Mouse (Mus musculus): Measurements from ENCODE around the gene Arid1b. TPM values are rescaled to one million over a fixed set of nuclear protein-coding genes. Genes with fewer than 3 reads are reported as not detected.

Gene Arid1b
- polyA plus RNA-seq, 1 experiment from 2014 or later, result 12.4 TPM

DNA sequence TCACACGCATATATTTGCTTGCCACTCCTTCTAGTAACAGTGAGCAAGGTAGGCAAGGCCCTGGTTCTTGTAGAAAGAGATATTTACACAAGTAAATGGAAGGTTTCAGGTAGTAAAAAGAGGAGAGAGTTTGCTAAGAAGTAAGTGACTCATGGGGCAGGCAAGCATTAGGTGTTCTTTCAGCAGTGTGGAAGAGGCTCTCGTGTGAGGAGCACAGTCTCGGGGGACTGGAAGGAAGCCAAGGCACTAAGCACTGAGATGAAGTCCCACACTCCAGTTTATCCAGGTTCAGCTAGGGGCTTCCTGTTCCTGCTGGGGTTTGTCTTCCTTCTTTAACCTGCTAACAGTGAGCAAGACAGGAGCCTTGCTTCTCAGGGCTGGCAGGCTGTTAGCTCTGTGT lies 203.6 kb downstream of the Arid1b start:
- Histone ChIP-seq H3K27me3 (replicated peaks; ENCODE audit: control insufficient read depth, insufficient read depth, low read length) (no peaks in the 10 kb centered on the region), H3K4me1 (ENCODE audit: control insufficient read depth, insufficient read depth, low read length) (peaks cover 15% of the 10 kb centered on the region), H3K36me3 (ENCODE audit: control insufficient read depth, insufficient read depth, low read length) (no peaks in the 10 kb centered on the region), H3K9ac (ENCODE audit: low read depth, low read length) (no peak overlapping the region), H3K9me3 (ENCODE audit: control insufficient read depth, low read length) (no peaks in the 10 kb centered on the region), H3K4me3 (ENCODE audit: low read depth, low read length) (no peak overlapping the region), H3K27ac (replicated peaks; ENCODE audit: low read depth, low read length) (no peak overlapping the region), H3K4me2 (ENCODE audit: low read depth, low read length) (no peak overlapping the region)
- DNase-seq (ENCODE audit: low spot score), result no peak
- ATAC-seq (ENCODE audit: low read depth), result no peak
- 64% methylated on average over 3 of the region's 3 CpGs for WGBS

- H3K27ac ChIP-seq (replicated peaks; ENCODE audit: low read depth, low read length), result no peak overlapping the region
Observed at GRCm38 (mm10) chr17:5198252-5198651, 204.1 kb downstream of the Arid1b start.

DNA sequence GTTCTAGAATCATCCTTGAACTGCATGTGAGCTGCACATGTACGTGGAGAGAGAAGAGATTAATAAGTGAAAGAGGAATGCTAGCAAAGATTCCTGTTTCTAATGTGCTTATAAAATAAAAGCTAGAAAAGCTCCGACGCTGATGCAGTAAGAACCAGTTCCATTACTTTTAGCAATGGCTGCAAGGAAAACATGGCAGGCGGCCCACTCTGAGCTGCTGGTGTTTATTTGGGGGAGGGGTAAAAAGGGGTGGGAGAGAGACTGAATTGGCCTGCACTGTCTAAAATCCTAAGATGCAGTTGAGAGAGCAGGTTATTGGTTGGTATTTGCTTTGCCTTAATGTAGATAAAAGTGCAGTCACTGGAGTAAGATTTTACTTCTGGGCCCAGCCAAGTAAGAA lies 204.7 kb downstream of the Arid1b start:
- H3K9me3 ChIP-seq (ENCODE audit: control insufficient read depth, low read length), result no peaks in the 10 kb centered on the region
- no peak for DNase-seq (ENCODE audit: low spot score)
- no peaks in the 10 kb centered on the region for H3K36me3 ChIP-seq (ENCODE audit: control insufficient read depth, insufficient read depth, low read length)
- no peaks in the 10 kb centered on the region for H3K27me3 ChIP-seq (replicated peaks; ENCODE audit: control insufficient read depth, insufficient read depth, low read length)
- no peak overlapping the region for H3K27ac ChIP-seq (replicated peaks; ENCODE audit: low read depth, low read length)
- 60% methylated on average over 4 of the region's 4 CpGs for WGBS
- H3K9ac ChIP-seq (ENCODE audit: low read depth, low read length), result no peak overlapping the region
- ATAC-seq (ENCODE audit: low read depth), result no peak
- peaks cover 23% of the 10 kb centered on the region for H3K4me1 ChIP-seq (ENCODE audit: control insufficient read depth, insufficient read depth, low read length)
- no peak overlapping the region for H3K4me2 ChIP-seq (ENCODE audit: low read depth, low read length)
- no peak overlapping the region for H3K4me3 ChIP-seq (ENCODE audit: low read depth, low read length)

More at GRCm38 (mm10) chr17:5198252-5198651, 204.1 kb downstream of the Arid1b start:
- H3K9me3 ChIP-seq (ENCODE audit: control insufficient read depth, low read length), result no peaks in the 10 kb centered on the region
- no peaks in the 10 kb centered on the region for H3K27me3 ChIP-seq (replicated peaks; ENCODE audit: control insufficient read depth, insufficient read depth, low read length)
- no peak for ATAC-seq (ENCODE audit: low read depth)
- no peak overlapping the region for H3K4me2 ChIP-seq (ENCODE audit: low read depth, low read length)
- WGBS, result 66% methylated on average over 6 of the region's 6 CpGs
- H3K4me3 ChIP-seq (ENCODE audit: low read depth, low read length), result no peak overlapping the region
- H3K9ac ChIP-seq (ENCODE audit: low read depth, low read length), result no peak overlapping the region
- no peak for DNase-seq (ENCODE audit: low spot score)
- H3K4me1 ChIP-seq (ENCODE audit: control insufficient read depth, insufficient read depth, low read length), result peaks cover 20% of the 10 kb centered on the region
- no peaks in the 10 kb centered on the region for H3K36me3 ChIP-seq (ENCODE audit: control insufficient read depth, insufficient read depth, low read length)

GRCm38 (mm10) chr17:5200638-5201037 lies 206.5 kb downstream of the Arid1b start:
- no peak overlapping the region for H3K4me2 ChIP-seq (ENCODE audit: low read depth, low read length)
- H3K27ac ChIP-seq (replicated peaks; ENCODE audit: low read depth, low read length), result no peak overlapping the region
- no peak overlapping the region for H3K9ac ChIP-seq (ENCODE audit: low read depth, low read length)
- DNase-seq (ENCODE audit: low spot score) (no peak), ATAC-seq (ENCODE audit: low read depth) (no peak)
- 89% methylated on average over 6 of the region's 6 CpGs for WGBS
- no peaks in the 10 kb centered on the region for H3K9me3 ChIP-seq (ENCODE audit: control insufficient read depth, low read length)
- H3K36me3 ChIP-seq (ENCODE audit: control insufficient read depth, insufficient read depth, low read length), result no peaks in the 10 kb centered on the region
- H3K4me3 ChIP-seq (ENCODE audit: low read depth, low read length), result no peak overlapping the region
- peaks cover 24% of the 10 kb centered on the region for H3K4me1 ChIP-seq (ENCODE audit: control insufficient read depth, insufficient read depth, low read length)
- no peaks in the 10 kb centered on the region for H3K27me3 ChIP-seq (replicated peaks; ENCODE audit: control insufficient read depth, insufficient read depth, low read length)

DNA sequence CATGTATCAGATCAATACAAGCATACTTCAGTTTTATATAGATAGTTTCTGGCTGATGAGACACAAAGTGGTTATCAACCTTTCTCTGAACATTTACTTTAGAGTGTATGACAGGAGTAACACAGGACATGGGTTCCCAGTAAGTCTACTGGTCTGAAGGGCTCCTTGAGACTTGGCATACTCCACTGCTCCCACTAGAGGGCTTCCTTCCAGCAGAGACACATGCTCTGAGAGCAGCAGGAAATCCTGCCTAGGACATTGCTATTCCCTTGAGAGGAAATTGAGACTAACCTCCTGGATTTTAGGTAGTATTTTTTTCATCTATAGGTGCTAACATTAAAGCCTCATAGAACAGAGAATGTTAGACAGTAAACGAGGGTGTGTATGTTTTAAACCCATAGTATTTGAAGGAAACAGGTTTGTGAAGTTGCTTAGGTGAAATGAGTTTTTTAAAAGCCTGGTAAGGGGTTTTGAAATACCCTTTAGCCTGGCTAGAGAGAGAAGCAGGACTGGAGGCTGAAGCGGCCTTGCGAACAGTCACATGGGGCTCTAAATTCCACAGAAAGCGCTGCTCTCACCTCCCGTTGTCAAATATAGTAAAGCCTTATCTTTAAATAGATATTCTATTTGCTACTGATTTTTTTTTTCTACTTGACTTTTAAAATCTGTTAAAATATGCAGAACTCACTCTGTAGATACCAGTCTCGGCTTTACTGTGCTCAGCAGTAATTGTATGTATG lies 207.9 kb downstream of the Arid1b start:
- Histone ChIP-seq H3K4me1 (ENCODE audit: control insufficient read depth, insufficient read depth, low read length) (peaks cover 21% of the 10 kb centered on the region), H3K27ac (replicated peaks; ENCODE audit: low read depth, low read length) (no peak overlapping the region), H3K9ac (ENCODE audit: low read depth, low read length) (no peak overlapping the region), H3K9me3 (ENCODE audit: control insufficient read depth, low read length) (no peaks in the 10 kb centered on the region), H3K4me3 (ENCODE audit: low read depth, low read length) (no peak overlapping the region), H3K4me2 (ENCODE audit: low read depth, low read length) (no peak overlapping the region), H3K36me3 (ENCODE audit: control insufficient read depth, insufficient read depth, low read length) (no peaks in the 10 kb centered on the region), H3K27me3 (replicated peaks; ENCODE audit: control insufficient read depth, insufficient read depth, low read length) (no peaks in the 10 kb centered on the region)
- peak; percentile 82 for DNase-seq (ENCODE audit: low spot score)
- peak; percentile 79 for ATAC-seq (ENCODE audit: low read depth)
- WGBS, result 74% methylated on average over 6 of the region's 6 CpGs

DNA sequence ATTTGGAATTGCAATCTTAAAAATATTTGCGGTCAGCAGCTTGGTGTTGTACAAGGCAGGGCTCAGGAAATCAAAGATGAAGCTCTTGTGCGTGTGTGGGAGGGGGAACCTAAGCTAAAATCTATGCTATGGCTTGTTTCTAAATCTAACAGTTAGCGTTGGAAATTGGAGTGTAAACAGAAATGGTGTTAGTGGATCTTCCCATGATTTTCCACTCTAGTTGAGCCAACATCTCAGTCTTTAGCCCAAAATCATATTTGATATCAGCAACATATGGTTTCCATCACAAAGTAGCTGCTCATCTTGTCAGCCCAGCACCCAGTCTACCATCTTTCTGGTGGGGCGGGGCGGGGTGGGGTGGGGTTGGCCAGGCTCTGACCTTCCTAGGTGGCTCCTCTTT lies 208.6 kb downstream of the Arid1b start:
- 76% methylated on average over 5 of the region's 5 CpGs for WGBS
- no peak overlapping the region for H3K27ac ChIP-seq (replicated peaks; ENCODE audit: low read depth, low read length)
- no peak overlapping the region for H3K9ac ChIP-seq (ENCODE audit: low read depth, low read length)
- no peak for DNase-seq (ENCODE audit: low spot score)
- no peaks in the 10 kb centered on the region for H3K27me3 ChIP-seq (replicated peaks; ENCODE audit: control insufficient read depth, insufficient read depth, low read length)
- no peak overlapping the region for H3K4me3 ChIP-seq (ENCODE audit: low read depth, low read length)
- H3K36me3 ChIP-seq (ENCODE audit: control insufficient read depth, insufficient read depth, low read length), result no peaks in the 10 kb centered on the region
- peaks cover 23% of the 10 kb centered on the region for H3K4me1 ChIP-seq (ENCODE audit: control insufficient read depth, insufficient read depth, low read length)
- no peaks in the 10 kb centered on the region for H3K9me3 ChIP-seq (ENCODE audit: control insufficient read depth, low read length)
- no peak overlapping the region for H3K4me2 ChIP-seq (ENCODE audit: low read depth, low read length)
- no peak for ATAC-seq (ENCODE audit: low read depth)

GRCm38 (mm10) chr17:5203346-5204102 lies 209.4 kb downstream of the Arid1b start:
- DNase-seq (ENCODE audit: low spot score) (no peak), ATAC-seq (ENCODE audit: low read depth) (no peak)
- H3K4me3 ChIP-seq (ENCODE audit: low read depth, low read length), result no peak overlapping the region
- WGBS, result 75% methylated on average over 10 of the region's 10 CpGs
- H3K4me2 ChIP-seq (ENCODE audit: low read depth, low read length), result no peak overlapping the region
- peaks cover 22% of the 10 kb centered on the region for H3K4me1 ChIP-seq (ENCODE audit: control insufficient read depth, insufficient read depth, low read length)
- H3K36me3 ChIP-seq (ENCODE audit: control insufficient read depth, insufficient read depth, low read length), result no peaks in the 10 kb centered on the region
- H3K9me3 ChIP-seq (ENCODE audit: control insufficient read depth, low read length), result no peaks in the 10 kb centered on the region
- no peak overlapping the region for H3K9ac ChIP-seq (ENCODE audit: low read depth, low read length)
- H3K27ac ChIP-seq (replicated peaks; ENCODE audit: low read depth, low read length), result no peak overlapping the region
- H3K27me3 ChIP-seq (replicated peaks; ENCODE audit: control insufficient read depth, insufficient read depth, low read length), result no peaks in the 10 kb centered on the region

GRCm38 (mm10) chr17:5204103-5204665 lies 210.1 kb downstream of the Arid1b start:
- Histone ChIP-seq H3K4me3 (ENCODE audit: low read depth, low read length) (no peak overlapping the region), H3K27ac (replicated peaks; ENCODE audit: low read depth, low read length) (no peak overlapping the region), H3K4me2 (ENCODE audit: low read depth, low read length) (no peak overlapping the region), H3K9ac (ENCODE audit: low read depth, low read length) (no peak overlapping the region), H3K4me1 (ENCODE audit: control insufficient read depth, insufficient read depth, low read length) (peaks cover 22% of the 10 kb centered on the region), H3K9me3 (ENCODE audit: control insufficient read depth, low read length) (no peaks in the 10 kb centered on the region), H3K27me3 (replicated peaks; ENCODE audit: control insufficient read depth, insufficient read depth, low read length) (no peaks in the 10 kb centered on the region), H3K36me3 (ENCODE audit: control insufficient read depth, insufficient read depth, low read length) (no peaks in the 10 kb centered on the region)
- no peak for DNase-seq (ENCODE audit: low spot score)
- ATAC-seq (ENCODE audit: low read depth), result no peak
- WGBS, result 91% methylated on average over 9 of the region's 9 CpGs
